Mouse (Mus musculus) liver, embryonic 15.5 days (tissue): Measurements from ENCODE around the gene Nbea. TPM values are rescaled to one million over a fixed set of nuclear protein-coding genes. Genes with fewer than 3 reads are reported as not detected.

ENCODE experiments used
- ATAC-seq: fragments of 200-750 bp; cut with Nextera tagmentation; 2 replicates; pipeline ENCODE4 v1.8.0; 2017; ENCODE audit warnings: moderate number of reproducible peaks, mild to moderate bottlenecking, moderate library complexity; ENCODE audit not compliant: insufficient read depth
- H3K27ac ChIP-seq: fragments of 300-500 bp; sonication (generic); replicated peaks from 2 replicates; pipeline ENCODE4 v1.5.1; 2015; ENCODE audit warnings: mild to moderate bottlenecking, inconsistent platforms
- H3K27me3 ChIP-seq: fragments of 300-500 bp; sonication (generic); 2 replicates; pipeline ENCODE4 v1.6.1; 2015; ENCODE audit warnings: mild to moderate bottlenecking, inconsistent platforms
- H3K36me3 ChIP-seq: fragments of 300-500 bp; sonication (generic); replicated peaks from 2 replicates; pipeline ENCODE4 v1.6.1; 2015; ENCODE audit warnings: moderate library complexity, mild to moderate bottlenecking, inconsistent platforms
- H3K4me1 ChIP-seq: fragments of 300-500 bp; sonication (generic); replicated peaks from 2 replicates; pipeline ENCODE4 v1.6.1; 2015; ENCODE audit warnings: inconsistent platforms
- H3K4me2 ChIP-seq: fragments of 300-500 bp; sonication (generic); 2 replicates; pipeline ENCODE4 v1.6.1; 2015; ENCODE audit warnings: moderate library complexity, mild to moderate bottlenecking, inconsistent platforms
- H3K4me3 ChIP-seq: fragments of 300-500 bp; sonication (generic); replicated peaks from 2 replicates; pipeline ENCODE4 v1.5.1; 2015; ENCODE audit warnings: mild to moderate bottlenecking, inconsistent platforms
- H3K9ac ChIP-seq: fragments of 300-500 bp; sonication (generic); 2 replicates; pipeline ENCODE4 v1.6.1; 2015; ENCODE audit warnings: moderate library complexity, mild to moderate bottlenecking, inconsistent platforms
- H3K9me3 ChIP-seq: fragments of 300-500 bp; sonication (generic); replicated peaks from 2 replicates; pipeline ENCODE4 v1.6.1; 2016; ENCODE audit warnings: inconsistent platforms
- WGBS: fragments of 180-500 bp; shearing (Covaris S2); methylation state at CpG from one replicate; pipeline ENCODE4 v1.1.7; 2015; ENCODE audit warnings: mixed read lengths; ENCODE audit not compliant: insufficient replicate concordance; 5-methylcytosine and 5-hydroxymethylcytosine counted together
- polyA plus RNA-seq: library from polyadenylated mRNA; unstranded; fragments of >200 nt; fragmentation: Nextera tagmentation; extraction: Ambion mirVana; gene quantifications from 2 replicates; pipeline ENCODE4 v1.2.1, GENCODE M21; 2015

Nbea gene
- polyA plus RNA-seq, 1 experiment from 2014 or later: 0.67 TPM

GRCm38 (mm10) chr3:55763591-55763990, 419.9 kb downstream of the Nbea start:
- ATAC-seq: no peak
- H3K4me1 ChIP-seq: no peaks in the 10 kb centered on the region
- H3K4me2 ChIP-seq: no peak overlapping the region
- H3K9me3 ChIP-seq: no peaks in the 10 kb centered on the region
- H3K27me3 ChIP-seq: no peaks in the 10 kb centered on the region
- WGBS: 66% methylated on average over 8 of the region's 8 CpGs
- no peak overlapping the region for H3K4me3 ChIP-seq
- no peak overlapping the region for H3K27ac ChIP-seq
- no peaks in the 10 kb centered on the region for H3K36me3 ChIP-seq
- no peak overlapping the region for H3K9ac ChIP-seq

GRCm38 (mm10) chr3:55758297-55758696, 425.2 kb downstream of the Nbea start:
- Histone ChIP-seq H3K4me1 (no peaks in the 10 kb centered on the region), H3K9me3 (no peaks in the 10 kb centered on the region), H3K4me2 (no peak overlapping the region), H3K4me3 (no peak overlapping the region), H3K27ac (no peak overlapping the region), H3K36me3 (no peaks in the 10 kb centered on the region), H3K27me3 (no peaks in the 10 kb centered on the region), H3K9ac (no peak overlapping the region)
- WGBS: 51% methylated on average over 8 of the region's 8 CpGs
- ATAC-seq: no peak

- WGBS: 71% methylated on average over 11 of the region's 11 CpGs
- Histone ChIP-seq H3K4me1 (no peaks in the 10 kb centered on the region), H3K9me3 (no peaks in the 10 kb centered on the region), H3K4me3 (no peak overlapping the region), H3K27ac (no peak overlapping the region), H3K9ac (no peak overlapping the region), H3K27me3 (no peaks in the 10 kb centered on the region), H3K4me2 (no peak overlapping the region), H3K36me3 (no peaks in the 10 kb centered on the region)
- no peak for ATAC-seq
Observed at GRCm38 (mm10) chr3:55756602-55757190, 426.8 kb downstream of the Nbea start.

DNA sequence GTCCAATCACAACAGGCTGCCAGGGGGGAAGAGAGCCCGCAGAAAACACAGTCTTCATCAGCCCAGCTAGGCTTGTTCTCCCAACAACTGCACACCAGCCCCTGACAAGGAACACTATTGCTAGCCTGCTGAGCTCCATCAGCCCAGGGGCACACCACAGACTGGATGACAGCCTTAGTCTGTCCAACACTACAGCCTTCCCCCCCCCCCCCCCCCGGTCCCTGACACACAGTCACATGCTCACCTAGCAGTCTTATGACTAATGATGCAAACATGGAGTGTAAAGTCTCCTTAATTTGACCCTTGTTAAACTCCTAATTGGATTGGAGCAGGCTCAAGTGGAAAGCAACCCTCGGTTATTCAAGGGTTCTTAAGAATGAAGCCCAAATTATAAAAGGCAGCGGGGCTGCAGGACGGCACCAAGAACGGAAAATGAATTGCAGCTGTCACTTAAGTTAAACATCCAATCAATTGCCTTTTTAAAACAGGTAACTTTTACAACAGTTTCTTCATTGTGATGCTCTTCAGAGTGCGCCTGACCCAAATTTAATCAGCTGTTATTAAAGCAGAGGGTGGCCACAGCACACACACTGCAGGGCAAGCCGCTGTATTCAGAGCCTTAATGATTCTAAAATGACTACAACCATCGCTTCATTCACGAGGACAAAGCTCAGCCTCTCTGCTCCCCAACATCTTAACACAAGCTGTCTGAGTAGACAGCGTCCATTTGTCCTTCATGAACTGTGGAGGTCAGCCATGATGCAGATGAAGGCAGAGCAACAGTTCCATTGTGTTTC, 427.5 kb downstream of the Nbea start:
- Histone ChIP-seq H3K4me1 (no peaks in the 10 kb centered on the region), H3K4me3 (no peak overlapping the region), H3K36me3 (no peaks in the 10 kb centered on the region), H3K4me2 (no peak overlapping the region), H3K9ac (no peak overlapping the region), H3K27me3 (no peaks in the 10 kb centered on the region), H3K27ac (no peak overlapping the region), H3K9me3 (no peaks in the 10 kb centered on the region)
- WGBS: 71% methylated on average over 11 of the region's 11 CpGs
- ATAC-seq: no peak

DNA sequence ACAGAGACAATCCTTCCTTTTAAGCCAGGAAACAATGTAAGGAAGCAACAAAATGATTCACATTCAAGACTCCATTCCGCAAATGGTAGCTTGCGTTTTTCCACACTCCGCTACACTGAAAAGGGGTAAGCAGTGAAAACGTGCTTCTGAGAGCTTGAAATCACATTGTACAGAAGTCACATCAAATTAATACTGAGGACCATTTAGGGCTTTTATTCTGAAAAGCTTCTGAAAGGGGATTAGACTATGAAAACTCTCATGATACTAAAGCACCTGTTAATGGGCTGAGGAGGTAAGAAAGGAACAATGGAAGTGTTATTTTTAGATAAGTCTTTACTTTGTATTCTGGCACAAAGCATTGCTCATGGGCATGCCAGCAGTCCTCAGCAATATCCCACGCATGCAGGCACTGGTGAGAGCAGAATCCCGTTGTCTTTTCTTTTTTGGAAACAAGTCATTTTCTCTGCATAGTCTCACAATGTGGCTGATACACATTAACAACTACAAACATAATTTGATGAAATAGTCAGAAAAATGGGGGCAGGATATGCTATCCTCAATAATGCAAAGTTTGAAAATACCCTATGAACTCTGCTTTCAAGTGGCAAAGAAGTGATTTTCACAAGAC, 428.4 kb downstream of the Nbea start:
- Histone ChIP-seq H3K27me3 (no peaks in the 10 kb centered on the region), H3K4me1 (no peaks in the 10 kb centered on the region), H3K9ac (no peak overlapping the region), H3K27ac (no peak overlapping the region), H3K4me3 (no peak overlapping the region), H3K36me3 (no peaks in the 10 kb centered on the region), H3K9me3 (no peaks in the 10 kb centered on the region), H3K4me2 (no peak overlapping the region)
- WGBS: 74% methylated on average over 6 of the region's 6 CpGs
- no peak for ATAC-seq

GRCm38 (mm10) chr3:55753872-55754271, 429.6 kb downstream of the Nbea start:
- Histone ChIP-seq H3K36me3 (no peaks in the 10 kb centered on the region), H3K4me2 (no peak overlapping the region), H3K27me3 (no peaks in the 10 kb centered on the region), H3K9ac (no peak overlapping the region), H3K9me3 (no peaks in the 10 kb centered on the region), H3K4me3 (no peak overlapping the region), H3K27ac (no peak overlapping the region), H3K4me1 (no peaks in the 10 kb centered on the region)
- no peak for ATAC-seq
- 64% methylated on average over 6 of the region's 6 CpGs for WGBS

DNA sequence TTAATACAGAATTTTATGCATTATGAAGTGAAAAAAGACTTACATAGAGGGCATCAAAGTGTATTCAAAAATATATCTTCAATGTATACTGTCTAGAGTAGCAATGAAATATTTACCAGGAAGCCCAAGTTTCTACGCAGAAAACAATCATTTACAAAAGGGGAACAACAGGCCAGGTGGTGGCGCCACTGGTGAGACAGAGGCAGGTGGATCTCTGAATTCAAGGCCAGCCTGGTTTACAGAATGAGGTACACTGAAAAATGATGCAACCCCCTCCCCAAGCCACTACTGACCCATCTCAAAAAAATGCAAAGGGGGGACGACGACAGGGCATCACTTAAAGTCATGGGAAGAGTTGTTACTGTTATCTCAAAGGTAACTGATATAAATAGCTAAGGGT, 430.9 kb downstream of the Nbea start:
- H3K4me2 ChIP-seq: no peak overlapping the region
- H3K27me3 ChIP-seq: no peaks in the 10 kb centered on the region
- WGBS: 52% methylated on average over 4 of the region's 4 CpGs
- no peak overlapping the region for H3K4me3 ChIP-seq
- H3K36me3 ChIP-seq: no peaks in the 10 kb centered on the region
- no peak for ATAC-seq
- no peaks in the 10 kb centered on the region for H3K9me3 ChIP-seq
- no peak overlapping the region for H3K27ac ChIP-seq
- no peaks in the 10 kb centered on the region for H3K4me1 ChIP-seq
- H3K9ac ChIP-seq: no peak overlapping the region

DNA sequence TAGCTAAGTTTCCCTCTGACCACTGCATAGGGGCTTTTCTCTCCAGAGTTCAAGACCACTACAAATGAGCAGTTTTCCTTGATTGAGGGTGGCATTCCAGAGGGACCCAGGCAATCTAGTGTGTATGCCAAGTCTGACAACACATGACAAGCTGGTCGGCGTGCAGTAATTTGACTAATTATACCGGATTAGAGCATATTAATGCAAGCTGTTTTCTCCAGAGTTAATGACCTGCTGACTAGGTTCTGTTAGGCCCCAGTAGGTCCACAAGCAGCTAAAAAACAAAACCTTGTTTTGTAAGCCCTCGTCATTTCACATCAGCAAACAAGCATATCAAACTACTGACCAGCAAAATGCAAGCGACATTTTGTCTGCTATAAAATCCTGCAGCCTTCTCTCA, 432.1 kb downstream of the Nbea start:
- Histone ChIP-seq H3K27ac (no peak overlapping the region), H3K9ac (no peak overlapping the region), H3K36me3 (no peaks in the 10 kb centered on the region), H3K4me2 (no peak overlapping the region), H3K4me1 (no peaks in the 10 kb centered on the region), H3K27me3 (no peaks in the 10 kb centered on the region), H3K9me3 (no peaks in the 10 kb centered on the region), H3K4me3 (no peak overlapping the region)
- no peak for ATAC-seq
- 75% methylated on average over 5 of the region's 5 CpGs for WGBS

DNA sequence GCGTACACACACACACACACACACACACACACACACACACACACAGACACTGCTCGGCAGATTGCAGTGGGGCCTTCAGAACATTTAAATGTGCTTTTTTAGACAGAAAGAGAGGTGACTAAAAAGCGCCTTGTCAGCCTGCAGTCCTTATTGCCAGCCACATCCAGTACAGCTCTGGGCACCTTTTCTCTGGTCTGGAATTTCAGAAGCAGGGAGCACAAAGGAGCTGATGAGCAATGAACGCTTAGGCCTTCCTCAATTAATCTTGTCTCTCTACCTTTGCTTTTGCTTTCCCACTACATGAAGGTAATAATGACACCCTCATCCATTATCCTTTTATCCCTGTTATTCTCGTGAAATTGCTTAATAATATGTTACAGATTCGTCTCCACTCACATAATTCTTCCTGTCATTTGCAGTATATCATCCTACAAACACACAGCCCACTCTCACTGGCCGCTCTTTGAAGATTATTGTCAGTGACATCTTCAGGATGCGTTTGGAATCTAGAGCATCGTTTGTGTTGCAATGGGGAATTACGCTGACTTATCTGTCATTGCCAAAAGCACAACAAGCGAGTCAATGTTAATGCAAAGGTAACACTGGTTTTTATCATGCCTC, 432.9 kb downstream of the Nbea start:
- no peak overlapping the region for H3K4me3 ChIP-seq
- H3K27ac ChIP-seq: no peak overlapping the region
- WGBS: 65% methylated on average over 11 of the region's 11 CpGs
- no peak overlapping the region for H3K4me2 ChIP-seq
- no peaks in the 10 kb centered on the region for H3K9me3 ChIP-seq
- ATAC-seq: no peak
- H3K9ac ChIP-seq: no peak overlapping the region
- H3K36me3 ChIP-seq: no peaks in the 10 kb centered on the region
- H3K4me1 ChIP-seq: no peaks in the 10 kb centered on the region
- H3K27me3 ChIP-seq: no peaks in the 10 kb centered on the region

GRCm38 (mm10) chr3:55743885-55744284, 439.6 kb downstream of the Nbea start:
- Histone ChIP-seq H3K27ac (no peak overlapping the region), H3K36me3 (no peaks in the 10 kb centered on the region), H3K4me2 (no peak overlapping the region), H3K4me1 (no peaks in the 10 kb centered on the region), H3K9me3 (no peaks in the 10 kb centered on the region), H3K9ac (no peak overlapping the region), H3K4me3 (no peak overlapping the region), H3K27me3 (no peaks in the 10 kb centered on the region)
- WGBS: 38% methylated on average over 5 of the region's 5 CpGs
- ATAC-seq: no peak

DNA sequence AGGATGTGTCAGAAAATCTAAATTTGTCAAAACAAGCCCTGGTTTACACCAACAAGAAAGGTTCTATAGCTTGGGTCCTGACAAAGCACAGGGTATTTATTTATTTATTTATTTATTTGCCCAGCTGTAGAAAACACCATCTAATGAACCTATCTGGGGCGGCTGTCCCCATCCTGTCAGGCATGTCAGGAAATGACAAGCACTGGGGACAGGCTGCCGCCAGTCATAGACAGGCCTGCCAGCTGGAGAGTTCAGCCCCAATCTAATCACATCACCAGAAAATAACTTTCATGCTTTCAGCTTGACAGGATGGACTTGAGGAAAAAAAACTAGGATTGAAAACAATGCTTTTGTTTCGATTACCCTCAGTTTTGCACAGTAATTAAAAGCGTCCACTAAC, 440.8 kb downstream of the Nbea start:
- H3K4me1 ChIP-seq: no peaks in the 10 kb centered on the region

More for the DNA sequence above, 440.8 kb downstream of the Nbea start:
- WGBS: 55% methylated on average over 4 of the region's 4 CpGs
- Histone ChIP-seq H3K27ac (no peak overlapping the region), H3K36me3 (no peaks in the 10 kb centered on the region), H3K9ac (no peak overlapping the region), H3K4me2 (no peak overlapping the region), H3K27me3 (no peaks in the 10 kb centered on the region), H3K9me3 (no peaks in the 10 kb centered on the region), H3K4me3 (no peak overlapping the region)
- ATAC-seq: no peak
